Mouse (Mus musculus): ENCODE data around the gene Ggt1. TPM values are rescaled to one million over a fixed set of nuclear protein-coding genes. Genes with fewer than 3 reads are reported as not detected.

Gene Ggt1
- total and polyA plus RNA-seq, 3 experiments = 1.3 to 3.8 (median 2.1) TPM

DNA sequence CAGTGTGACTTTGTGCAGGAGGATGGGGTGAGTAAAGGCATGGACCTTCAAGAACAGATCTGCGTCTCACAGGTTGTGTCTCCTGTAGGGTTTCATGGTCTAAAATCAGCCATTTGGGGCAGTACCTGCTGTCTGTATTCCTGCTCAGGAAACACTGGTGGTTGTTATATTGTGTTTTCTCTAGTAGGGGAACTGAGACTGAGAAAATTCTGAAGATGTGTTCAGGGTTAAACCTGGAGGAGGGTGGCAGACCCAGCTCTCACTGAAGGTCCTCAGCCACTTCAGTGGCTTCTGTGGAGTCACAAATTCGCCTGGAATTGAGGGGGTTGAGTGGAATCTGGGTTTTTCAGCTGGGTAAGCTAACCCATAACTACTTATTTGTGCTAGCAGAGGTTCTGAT lies 31.1 kb upstream of the Ggt1 start:
- Histone ChIP-seq H3K27me3 (replicated peaks) (no peaks in the 10 kb centered on the region), H3K36me3 (replicated peaks in 1 of 2; ENCODE audit: control insufficient read depth in 1 of 2, insufficient read depth in 1 of 2, low read length in 1 of 2) (peaks cover 46 to 82% of the 10 kb centered on the region in 2 experiments), H3K27ac (ENCODE audit: insufficient read depth, low read depth) (peak overlapping the region; percentile 9; the same call in 1 of the 2 replicates), H3K9me3 (replicated peaks; ENCODE audit: low read length) (no peaks in the 10 kb centered on the region), H3K79me2 (replicated peaks; ENCODE audit: control insufficient read depth, extremely low read depth, insufficient read depth, poor library complexity, severe bottlenecking) (peaks cover 50% of the 10 kb centered on the region), H3K4me3 (replicated peaks in 1 of 3; ENCODE audit: low read depth in 2 of 3, low read length in 2 of 3, poor library complexity in 1 of 3) (no peak overlapping the region), H3K4me1 (ENCODE audit: control insufficient read depth in 1 of 2, insufficient read depth in 2 of 2) (peaks cover 14 to 40% of the 10 kb centered on the region in 2 experiments), H3K9ac (ENCODE audit: insufficient read depth, low read depth) (no peak overlapping the region), H3K4me2 (ENCODE audit: insufficient read depth, low read depth, poor library complexity, severe bottlenecking) (peak overlapping the region; percentile 59; the same call in 1 of the 2 replicates)
- in situ Hi-C loops (cut with MboI; ENCODE audit: low pct_ligation_motif_present, low pct_unique_long_range_greater_than_20kb, low sequenced_read_pairs) = no loop called here
- dilution Hi-C loops (cut with MboI; ENCODE audit: extremely low pct_ligation_motif_present, extremely low pct_unique_long_range_greater_than_20kb, low sequenced_read_pairs) = no loop called here
- TF ChIP-seq JUND (conservative IDR thresholded peaks at IDR 0.05; ENCODE audit: low read depth, low read length) = no peak
- peak; percentile 62 for TF ChIP-seq EP300 (IDR thresholded peaks at IDR 0.05; ENCODE audit: low read length)
- TF ChIP-seq POLR2A (IDR thresholded peaks at IDR 0.05; ENCODE audit: low read depth, low read length) = no peak
- TF ChIP-seq CTCF (conservative IDR thresholded peaks at IDR 0.05 in 1 of 2, IDR thresholded peaks at IDR 0.05 in 1 of 2; ENCODE audit: low read depth in 2 of 2, low read length in 2 of 2) = 0 out of 4 replicates have a peak, but pooled peaks of 1 of the 2 experiments have one; percentile 1
- TF ChIP-seq ZKSCAN1 (IDR thresholded peaks at IDR 0.05; ENCODE audit: borderline replicate concordance, low read depth, low read length) = no peak
- TF ChIP-seq MEF2A (IDR thresholded peaks at IDR 0.05; ENCODE audit: borderline replicate concordance, low read depth, low read length) = 0 out of 2 replicates have a peak, but pooled peaks have one; percentile 43
- TF ChIP-seq TBP (conservative IDR thresholded peaks at IDR 0.05; ENCODE audit: low read depth, low read length) = 0 out of 2 replicates have a peak, but pooled peaks have one; percentile 29
- peak; percentile 60 for TF ChIP-seq IRF4 (IDR thresholded peaks at IDR 0.05; ENCODE audit: low read depth, low read length)
- DNase-seq (ENCODE audit: extremely low read depth) = peak; percentile 33

DNA sequence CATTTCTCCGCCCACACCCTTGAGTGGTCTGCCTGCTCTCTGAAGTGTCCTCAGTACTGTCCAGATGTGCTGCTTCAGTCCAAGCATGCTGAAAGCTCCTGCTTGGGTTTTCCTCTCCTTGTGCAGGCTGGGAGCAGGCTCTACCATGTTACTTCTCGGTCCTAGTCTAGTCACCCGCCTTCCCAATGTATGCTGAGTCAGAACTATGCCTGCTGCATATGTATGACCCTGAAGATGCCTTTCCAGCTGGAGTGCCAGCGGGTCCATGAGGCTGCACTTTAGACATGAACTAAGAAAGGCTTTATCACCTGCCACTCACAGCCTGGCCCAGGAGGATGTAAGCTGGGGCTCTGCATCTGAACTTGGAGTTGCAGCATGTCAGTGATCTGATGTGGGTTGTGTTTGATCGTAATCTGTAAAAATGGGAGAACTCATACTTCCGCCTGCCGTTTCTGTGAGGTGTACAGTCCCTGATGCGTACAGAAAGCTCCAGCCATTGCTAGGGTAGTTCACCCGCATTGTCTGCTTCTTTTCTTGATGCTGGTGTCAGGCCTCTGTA lies 29.8 kb upstream of the Ggt1 start:
- in situ Hi-C loops (cut with MboI; ENCODE audit: low pct_ligation_motif_present, low pct_unique_long_range_greater_than_20kb, low sequenced_read_pairs) (no loop called here), dilution Hi-C loops (cut with MboI; ENCODE audit: extremely low pct_ligation_motif_present, extremely low pct_unique_long_range_greater_than_20kb, low sequenced_read_pairs) (no loop called here)
- Histone ChIP-seq H3K4me2 (ENCODE audit: insufficient read depth, low read depth, poor library complexity, severe bottlenecking) (no peak overlapping the region), H3K36me3 (replicated peaks in 1 of 2; ENCODE audit: control insufficient read depth in 1 of 2, insufficient read depth in 1 of 2, low read length in 1 of 2) (peaks cover 48 to 85% of the 10 kb centered on the region in 2 experiments), H3K79me2 (replicated peaks; ENCODE audit: control insufficient read depth, extremely low read depth, insufficient read depth, poor library complexity, severe bottlenecking) (peaks cover 40% of the 10 kb centered on the region), H3K27me3 (replicated peaks) (no peaks in the 10 kb centered on the region), H3K27ac (ENCODE audit: insufficient read depth, low read depth) (no peak overlapping the region), H3K4me3 (replicated peaks in 1 of 3; ENCODE audit: low read depth in 2 of 3, low read length in 2 of 3, poor library complexity in 1 of 3) (no peak overlapping the region), H3K9me3 (replicated peaks; ENCODE audit: low read length) (no peaks in the 10 kb centered on the region), H3K4me1 (ENCODE audit: control insufficient read depth in 1 of 2, insufficient read depth in 2 of 2) (peaks cover 14 to 35% of the 10 kb centered on the region in 2 experiments), H3K9ac (ENCODE audit: insufficient read depth, low read depth) (no peak overlapping the region)
- no peak for TF ChIP-seq EP300 (IDR thresholded peaks at IDR 0.05; ENCODE audit: low read length)
- no peak for DNase-seq (ENCODE audit: extremely low read depth)

DNA sequence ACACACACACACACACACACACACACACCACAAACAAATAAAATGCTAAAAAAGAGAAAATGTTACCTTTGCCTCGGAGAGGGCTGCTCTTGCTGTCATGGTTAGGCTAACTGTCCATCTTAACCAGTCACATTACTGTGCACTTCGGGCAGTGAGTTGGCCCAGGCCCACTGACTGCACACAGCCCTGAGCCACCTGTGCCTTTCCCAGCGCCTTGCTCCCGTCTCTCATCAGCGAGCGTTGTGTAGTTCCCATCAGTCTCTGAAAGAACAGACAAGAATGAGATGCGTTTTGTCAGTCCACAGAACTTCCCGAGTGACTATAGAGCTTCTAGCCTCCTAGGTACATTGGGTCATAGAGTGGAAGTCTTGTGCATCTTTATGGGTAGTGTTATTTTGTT lies 27.2 kb upstream of the Ggt1 start:
- no peak overlapping the region for H3K27ac ChIP-seq (ENCODE audit: insufficient read depth, low read depth)
- DNase-seq (ENCODE audit: extremely low read depth) = no peak
- no peak overlapping the region for H3K4me2 ChIP-seq (ENCODE audit: insufficient read depth, low read depth, poor library complexity, severe bottlenecking)
- dilution Hi-C loops (cut with MboI; ENCODE audit: extremely low pct_ligation_motif_present, extremely low pct_unique_long_range_greater_than_20kb, low sequenced_read_pairs) = no loop called here
- no peak overlapping the region for H3K9ac ChIP-seq (ENCODE audit: insufficient read depth, low read depth)
- TF ChIP-seq BHLHE40 (IDR thresholded peaks at IDR 0.05; ENCODE audit: low read depth, low read length) = no peak
- no peak for TF ChIP-seq USF1 (IDR thresholded peaks at IDR 0.05; ENCODE audit: low read depth, low read length)
- TF ChIP-seq ZMIZ1 (IDR thresholded peaks at IDR 0.05; ENCODE audit: low read depth, low read length) = no peak
- TF ChIP-seq POLR2AphosphoS2 (IDR thresholded peaks at IDR 0.05; ENCODE audit: low read depth, low read length) = no peak
- no peak for TF ChIP-seq KAT2A (IDR thresholded peaks at IDR 0.05; ENCODE audit: insufficient replicate concordance, low read length)
- TF ChIP-seq TCF12 (IDR thresholded peaks at IDR 0.05; ENCODE audit: low read depth, low read length) = no peak
- no peak for TF ChIP-seq EP300 (IDR thresholded peaks at IDR 0.05; ENCODE audit: low read length)
- no peak for TF ChIP-seq RCOR1 (conservative IDR thresholded peaks at IDR 0.05; ENCODE audit: low read depth, low read length)
- H3K36me3 ChIP-seq (replicated peaks in 1 of 2; ENCODE audit: control insufficient read depth in 1 of 2, insufficient read depth in 1 of 2, low read length in 1 of 2) = peaks cover 42 to 68% of the 10 kb centered on the region in 2 experiments
- no peaks in the 10 kb centered on the region for H3K27me3 ChIP-seq (replicated peaks)
- in situ Hi-C loops (cut with MboI; ENCODE audit: low pct_ligation_motif_present, low pct_unique_long_range_greater_than_20kb, low sequenced_read_pairs) = no loop called here
- no peaks in the 10 kb centered on the region for H3K9me3 ChIP-seq (replicated peaks; ENCODE audit: low read length)
- H3K4me1 ChIP-seq (ENCODE audit: control insufficient read depth in 1 of 2, insufficient read depth in 2 of 2) = peaks cover 11 to 24% of the 10 kb centered on the region in 2 experiments
- H3K4me3 ChIP-seq (replicated peaks in 1 of 3; ENCODE audit: low read depth in 2 of 3, low read length in 2 of 3, poor library complexity in 1 of 3) = no peak overlapping the region
- H3K79me2 ChIP-seq (replicated peaks; ENCODE audit: control insufficient read depth, extremely low read depth, insufficient read depth, poor library complexity, severe bottlenecking) = peaks cover 14% of the 10 kb centered on the region
